Mouse (Mus musculus) forebrain, embryonic 11.5 days (tissue): ENCODE measurements around the gene Samhd1. TPM values are rescaled to one million over a fixed set of nuclear protein-coding genes. Genes with fewer than 3 reads are reported as not detected.

Experiments used
- ATAC-seq: fragments of 200-750 bp; cut with Nextera tagmentation; replicated peaks from 2 replicates; pipeline ENCODE4 v1.8.0; 2017; ENCODE audit warnings: moderate TSS enrichment; ENCODE audit not compliant: low FRiP score
- DNase-seq: peaks from one replicate; pipeline ENCODE4 v3.0.0-alpha.2; 2017; ENCODE audit warnings: low spot score
- H3K27ac ChIP-seq: fragments of 300-500 bp; sonication (generic); 2 replicates; pipeline ENCODE4 v1.5.1; 2014; ENCODE audit warnings: low read depth, low read length
- H3K27me3 ChIP-seq: fragments of 300-500 bp; sonication (generic); 2 replicates; pipeline ENCODE4 v1.6.1; 2014; ENCODE audit warnings: mild to moderate bottlenecking, low read length, mixed read lengths; ENCODE audit not compliant: control insufficient read depth, insufficient read depth
- H3K36me3 ChIP-seq: fragments of 300-500 bp; sonication (generic); 2 replicates; pipeline ENCODE4 v1.6.1; 2014; ENCODE audit warnings: mild to moderate bottlenecking, low read length, moderate library complexity, mixed read lengths; ENCODE audit not compliant: control insufficient read depth, insufficient read depth
- H3K4me1 ChIP-seq: fragments of 300-500 bp; sonication (generic); replicated peaks from 2 replicates; pipeline ENCODE4 v1.6.1; 2014; ENCODE audit warnings: low read length, mixed read lengths; ENCODE audit not compliant: control insufficient read depth, insufficient read depth
- H3K4me2 ChIP-seq: fragments of 300-500 bp; sonication (generic); 2 replicates; pipeline ENCODE4 v1.6.1; 2014; ENCODE audit warnings: low read depth, mild to moderate bottlenecking, low read length, moderate library complexity, mixed read lengths; ENCODE audit not compliant: severe bottlenecking
- H3K4me3 ChIP-seq: fragments of 300-500 bp; sonication (generic); 2 replicates; pipeline ENCODE4 v1.5.1; 2014; ENCODE audit warnings: low read depth, low read length
- H3K9ac ChIP-seq: fragments of 300-500 bp; sonication (generic); 2 replicates; pipeline ENCODE4 v1.6.1; 2014; ENCODE audit warnings: low read length
- H3K9me3 ChIP-seq: fragments of 300-500 bp; sonication (generic); 2 replicates; pipeline ENCODE4 v1.6.1; 2016; ENCODE audit warnings: low read length, mixed read lengths; ENCODE audit not compliant: control insufficient read depth
- WGBS: fragments of 180-500 bp; shearing (Covaris S2); extraction: QIAGEN DNeasy Blood & Tissue Kit; methylation state at CpG from one replicate; pipeline ENCODE4 v1.1.7; 2014; 5-methylcytosine and 5-hydroxymethylcytosine counted together
- polyA plus RNA-seq: library from polyadenylated mRNA; unstranded; fragments of >200 nt; fragmentation: Nextera tagmentation; extraction: Ambion mirVana; gene quantifications from 2 replicates; pipeline ENCODE4 v1.2.1, GENCODE M21; 2014

Samhd1 gene
- polyA plus RNA-seq, 1 experiment from 2014 or later, result 25.6 TPM

GRCm38 (mm10) chr2:157144132-157144531 lies 9.1 kb upstream of the Samhd1 start:
- DNase-seq, result no peak
- Histone ChIP-seq H3K9me3 (no peaks in the 10 kb centered on the region), H3K27ac (no peak overlapping the region), H3K4me2 (no peak overlapping the region), H3K27me3 (no peaks in the 10 kb centered on the region), H3K4me1 (no peaks in the 10 kb centered on the region), H3K9ac (no peak overlapping the region), H3K4me3 (no peak overlapping the region), H3K36me3 (no peaks in the 10 kb centered on the region; the same call in 1 of the 2 replicates)
- no peak for ATAC-seq
- 71% methylated on average over 5 of the region's 5 CpGs for WGBS

DNA sequence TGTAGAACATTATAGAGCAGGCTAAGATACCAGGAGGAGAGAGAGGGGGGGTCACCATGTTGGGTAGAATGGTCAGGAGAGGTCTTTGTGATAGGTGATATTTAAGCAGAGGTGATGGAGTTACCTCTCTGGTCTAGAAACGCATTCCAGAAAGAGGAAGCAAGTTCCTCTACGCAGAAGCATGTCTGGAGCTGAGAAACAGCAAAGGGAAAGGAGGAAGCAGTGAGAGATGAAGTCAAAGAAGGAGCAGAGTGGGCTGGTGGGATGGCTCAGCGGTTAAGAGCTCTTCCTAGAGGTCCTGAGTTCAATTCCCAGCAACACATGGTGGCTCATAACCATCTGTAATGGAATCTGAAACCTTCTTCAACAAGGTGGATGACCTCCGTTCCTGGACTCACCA lies 6.9 kb upstream of the Samhd1 start:
- H3K27ac ChIP-seq, result no peak overlapping the region
- H3K27me3 ChIP-seq, result no peaks in the 10 kb centered on the region
- H3K4me1 ChIP-seq, result no peaks in the 10 kb centered on the region
- no peak overlapping the region for H3K4me3 ChIP-seq
- H3K36me3 ChIP-seq, result no peaks in the 10 kb centered on the region; the same call in 1 of the 2 replicates
- 84% methylated on average over 4 of the region's 4 CpGs for WGBS
- ATAC-seq (no peak), DNase-seq (no peak)
- no peak overlapping the region for H3K9ac ChIP-seq
- H3K4me2 ChIP-seq, result no peak overlapping the region
- H3K9me3 ChIP-seq, result no peaks in the 10 kb centered on the region

GRCm38 (mm10) chr2:157139251-157139802 lies 4.3 kb upstream of the Samhd1 start:
- no peak for ATAC-seq
- Histone ChIP-seq H3K4me2 (no peak overlapping the region), H3K9me3 (no peaks in the 10 kb centered on the region), H3K9ac (no peak overlapping the region), H3K36me3 (no peaks in the 10 kb centered on the region), H3K27ac (no peak overlapping the region), H3K4me3 (no peak overlapping the region), H3K4me1 (peaks cover 2% of the 10 kb centered on the region; the same call in 1 of the 2 replicates), H3K27me3 (no peaks in the 10 kb centered on the region)
- 91% methylated on average over 5 of the region's 5 CpGs for WGBS
- no peak for DNase-seq

GRCm38 (mm10) chr2:157138808-157139207 lies 3.7 kb upstream of the Samhd1 start:
- no peaks in the 10 kb centered on the region for H3K9me3 ChIP-seq
- H3K4me2 ChIP-seq, result no peak overlapping the region
- DNase-seq (no peak), ATAC-seq (no peak)
- H3K9ac ChIP-seq, result no peak overlapping the region
- H3K4me1 ChIP-seq, result peaks cover 2% of the 10 kb centered on the region; the same call in 1 of the 2 replicates
- 85% methylated on average over 5 of the region's 5 CpGs for WGBS
- H3K27me3 ChIP-seq, result no peaks in the 10 kb centered on the region
- no peaks in the 10 kb centered on the region for H3K36me3 ChIP-seq
- H3K27ac ChIP-seq, result no peak overlapping the region
- no peak overlapping the region for H3K4me3 ChIP-seq

DNA sequence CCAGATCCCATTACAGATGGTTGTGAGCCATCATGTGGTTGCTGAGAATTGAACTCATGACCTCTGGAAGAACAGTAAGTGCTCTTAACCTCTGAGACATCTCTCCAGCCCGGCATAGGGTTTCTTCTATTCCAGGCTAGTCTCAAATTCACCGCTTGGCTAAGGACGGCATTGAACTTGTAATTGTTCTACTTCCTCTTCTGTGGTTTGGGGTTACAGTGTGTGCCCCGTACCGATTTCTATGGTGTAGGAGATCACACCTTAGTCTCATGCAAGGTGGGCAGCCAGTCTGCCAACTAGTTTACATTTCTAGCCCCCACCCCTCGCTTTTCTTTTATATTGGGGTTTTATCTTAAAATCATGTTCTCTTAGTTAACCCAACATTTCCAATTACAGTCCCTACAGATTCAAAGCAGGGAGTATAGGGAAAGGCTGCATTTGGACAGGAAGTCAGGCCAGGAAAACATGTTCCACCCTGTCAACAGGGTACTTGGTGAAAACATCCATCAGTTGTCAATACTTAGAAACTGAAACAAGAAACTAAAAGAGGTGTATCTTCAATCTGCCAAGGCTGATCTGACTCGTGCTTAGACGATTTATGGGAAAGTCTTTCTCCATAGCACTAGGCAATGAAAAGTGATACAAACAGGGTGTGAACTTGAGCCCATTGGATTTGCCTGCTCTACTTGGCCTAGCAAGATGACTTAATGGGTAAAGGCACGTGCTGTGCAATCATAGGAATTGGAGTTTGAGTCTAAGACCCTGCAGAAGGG lies 3.1 kb upstream of the Samhd1 start:
- peaks cover 2% of the 10 kb centered on the region; the same call in 1 of the 2 replicates for H3K4me1 ChIP-seq
- no peaks in the 10 kb centered on the region for H3K27me3 ChIP-seq
- H3K27ac ChIP-seq, result no peak overlapping the region
- H3K4me3 ChIP-seq, result no peak overlapping the region
- ATAC-seq (no peak), DNase-seq (no peak)
- H3K9ac ChIP-seq, result no peak overlapping the region
- no peaks in the 10 kb centered on the region for H3K36me3 ChIP-seq
- 92% methylated on average over 9 of the region's 9 CpGs for WGBS
- H3K9me3 ChIP-seq, result no peaks in the 10 kb centered on the region
- H3K4me2 ChIP-seq, result no peak overlapping the region

DNA sequence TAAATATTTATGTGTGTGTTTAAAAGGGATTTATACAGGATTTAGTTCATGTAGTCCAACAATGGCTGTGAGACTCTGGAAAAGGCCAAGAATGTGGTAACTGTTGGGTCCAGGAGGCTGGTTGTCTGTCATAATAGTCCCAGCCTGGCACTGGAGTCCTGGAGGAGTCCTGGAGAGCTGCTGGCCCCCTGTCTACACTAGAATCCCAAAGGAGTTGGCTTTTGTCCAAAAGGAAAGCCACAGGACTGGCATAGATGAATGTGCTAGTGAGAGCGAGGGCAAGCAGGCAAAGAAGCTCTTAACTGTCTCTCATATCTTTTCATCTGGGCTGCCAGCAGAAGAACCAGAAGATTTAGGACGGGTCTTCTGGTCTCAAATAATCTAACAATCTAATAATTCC lies 1.6 kb upstream of the Samhd1 start:
- WGBS, result 95% methylated on average over 2 of the region's 2 CpGs
- ATAC-seq, result no peak
- DNase-seq, result no peak

DNA sequence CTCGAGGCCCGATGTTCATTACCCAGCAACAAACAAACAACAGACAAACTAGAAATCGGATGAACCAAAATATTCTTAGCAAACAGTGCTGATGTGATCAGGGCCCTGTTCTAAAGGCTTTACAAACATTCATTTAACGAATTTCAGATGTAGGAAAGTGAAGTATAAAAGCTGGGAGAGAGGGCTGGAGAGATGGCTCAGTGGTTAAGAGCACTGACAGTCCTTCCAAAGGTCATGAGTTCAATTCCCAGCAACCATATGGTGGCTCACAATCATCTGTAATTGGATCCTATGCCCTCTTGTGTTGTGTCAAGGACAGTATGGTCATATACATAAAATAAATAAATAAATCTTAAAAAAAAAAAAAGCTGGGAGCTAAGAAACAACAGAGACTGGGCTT lies 1.1 kb upstream of the Samhd1 start:
- Histone ChIP-seq H3K4me1 (peaks cover 2% of the 10 kb centered on the region; the same call in 1 of the 2 replicates), H3K27ac (no peak overlapping the region), H3K9ac (no peak overlapping the region), H3K27me3 (no peaks in the 10 kb centered on the region), H3K9me3 (no peaks in the 10 kb centered on the region), H3K4me2 (no peak overlapping the region), H3K36me3 (no peaks in the 10 kb centered on the region), H3K4me3 (no peak overlapping the region)
- no peak for DNase-seq
- no peak for ATAC-seq
- WGBS, result 90% methylated on average over 4 of the region's 4 CpGs

More for the DNA sequence above, 1.6 kb upstream of the Samhd1 start:
- Histone ChIP-seq H3K27ac (no peak overlapping the region), H3K4me3 (no peak overlapping the region), H3K4me2 (no peak overlapping the region), H3K27me3 (no peaks in the 10 kb centered on the region), H3K9me3 (no peaks in the 10 kb centered on the region), H3K4me1 (peaks cover 2% of the 10 kb centered on the region; the same call in 1 of the 2 replicates), H3K9ac (no peak overlapping the region), H3K36me3 (no peaks in the 10 kb centered on the region)

GRCm38 (mm10) chr2:157135529-157136120 lies 560 bp upstream of the Samhd1 start:
- Histone ChIP-seq H3K27me3 (no peaks in the 10 kb centered on the region), H3K9me3 (no peaks in the 10 kb centered on the region), H3K36me3 (no peaks in the 10 kb centered on the region), H3K4me1 (peaks cover 2% of the 10 kb centered on the region; the same call in 1 of the 2 replicates), H3K9ac (peak overlapping the region; percentile 75), H3K27ac (no peak overlapping the region), H3K4me2 (peak overlapping the region; percentile 87), H3K4me3 (peak overlapping the region; percentile 71)
- no peak for ATAC-seq
- WGBS, result 89% methylated on average over 10 of the region's 10 CpGs
- DNase-seq, result no peak
